Mouse (Mus musculus) adrenal gland (tissue): ENCODE data around the gene Mllt10.
"Not testable (repeated sequence)": the region's sequence is repeated elsewhere in the genome, so short reads cannot be mapped to it uniquely, and the experiment has no call there.

Experiments used
- intact Hi-C: fragments of 180-260 bp; cut with DNase I; formaldehyde crosslinking; loops from one replicate; pipeline ENCODE4 v1.15.1; 2025

Gene Mllt10

DNA sequence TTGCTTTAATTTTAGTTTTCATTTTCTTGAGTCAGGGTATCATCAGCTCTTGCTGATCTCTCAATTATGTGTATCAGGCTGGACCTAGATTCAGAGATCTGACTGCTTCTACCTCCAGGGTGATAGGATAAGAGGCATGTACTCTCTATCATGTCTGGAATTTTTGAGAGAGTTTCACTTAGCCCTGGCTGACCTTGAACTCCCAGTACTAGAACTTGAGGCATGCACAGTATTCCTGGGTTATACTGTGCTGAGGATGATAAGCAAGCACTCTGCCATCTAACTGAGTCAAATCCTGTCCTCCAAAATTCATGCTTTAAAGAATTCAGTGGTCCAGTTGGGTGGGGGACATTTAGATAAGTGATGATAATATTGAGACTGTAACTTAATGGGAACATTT lies 11.4 kb downstream of the Mllt10 start:
- intact Hi-C loops = loop anchor here (5.0 kb wide), 1 partner anchor 46 kb away; no protein-coding TSS in a partner anchor

- intact Hi-C loops = loop anchor here (5.0 kb wide), 1 partner anchor 44 kb away; no protein-coding TSS in a partner anchor
Observed at GRCm38 (mm10) chr2:18068071-18068796, 13.2 kb downstream of the Mllt10 start.

DNA sequence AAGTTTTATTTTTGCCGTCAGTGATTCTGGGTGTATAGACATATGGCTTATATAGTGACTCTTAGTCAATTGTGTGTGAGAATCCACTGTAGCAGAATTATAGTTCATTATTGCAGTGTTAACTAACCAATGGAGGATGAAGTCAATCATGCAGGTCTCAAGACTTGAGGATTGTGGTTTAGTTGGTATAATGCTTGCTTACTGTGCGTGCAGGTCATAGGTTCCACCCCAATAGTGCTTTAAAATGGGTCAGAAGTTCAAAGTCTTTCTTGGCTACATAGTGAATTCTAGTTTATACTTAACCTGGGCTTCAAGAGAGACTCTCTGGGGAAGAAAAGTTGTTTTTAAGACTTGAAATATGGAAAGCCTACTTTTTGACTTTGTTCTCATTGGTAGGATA lies 16.9 kb downstream of the Mllt10 start:
- intact Hi-C loops = no loop called here

DNA sequence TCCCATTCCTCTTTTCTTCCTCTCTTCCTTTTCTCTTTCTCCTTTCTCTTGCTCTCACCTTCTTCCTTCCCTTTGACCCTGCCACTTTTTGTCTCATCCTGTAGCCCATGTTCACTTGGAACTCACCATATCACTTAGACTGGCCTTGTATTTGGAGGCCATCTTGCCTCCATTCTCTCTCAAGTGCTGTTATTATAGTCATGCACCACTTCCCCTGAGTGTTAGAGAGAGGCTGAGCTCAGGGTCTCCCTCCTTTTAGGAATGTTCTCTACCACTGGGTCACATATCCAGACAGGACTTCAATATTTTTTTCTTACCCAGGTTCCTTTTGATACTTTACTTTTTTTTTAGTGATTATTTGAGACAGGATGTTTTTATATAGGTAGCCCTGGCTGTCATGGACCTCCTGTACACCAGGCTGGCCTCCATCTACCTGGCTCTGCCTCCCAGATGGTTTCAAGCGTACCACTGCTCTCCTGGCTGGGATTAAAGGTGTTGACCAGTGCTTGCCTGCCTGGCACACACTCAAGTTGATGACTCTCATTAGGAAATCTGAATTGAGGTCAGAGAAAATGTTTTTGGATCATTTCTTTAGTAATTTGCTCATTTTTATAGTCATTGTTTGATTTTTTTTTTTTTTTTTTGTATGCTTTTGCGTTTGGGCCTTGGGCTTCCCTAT lies 25.3 kb downstream of the Mllt10 start:
- intact Hi-C loops = no loop called here

GRCm38 (mm10) chr2:18087695-18088094 lies 32.7 kb downstream of the Mllt10 start:
- intact Hi-C loops = not testable (repeated sequence)

- intact Hi-C loops = no loop called here
Observed at GRCm38 (mm10) chr2:18093858-18094257, 38.8 kb downstream of the Mllt10 start.

DNA sequence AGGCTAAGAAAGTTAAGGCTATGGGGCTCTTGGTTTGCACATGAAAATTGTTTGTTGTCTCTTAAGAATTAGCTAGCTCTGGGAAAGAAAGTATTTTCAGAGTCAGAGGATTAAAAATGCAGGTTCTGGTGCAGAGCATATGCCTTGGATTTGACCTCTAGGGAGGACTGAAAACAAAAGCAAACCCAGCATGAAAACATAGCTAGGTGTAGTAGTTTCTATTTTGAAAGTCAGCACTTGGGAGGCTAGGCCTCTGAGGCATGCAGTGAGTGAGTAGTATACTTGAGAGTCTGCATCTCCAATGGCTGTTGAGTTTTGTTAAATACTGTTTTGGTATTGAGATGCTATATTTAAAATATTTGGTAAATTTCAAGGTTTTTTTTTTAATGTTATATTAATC lies 39.3 kb downstream of the Mllt10 start:
- intact Hi-C loops = no loop called here

- intact Hi-C loops = no loop called here
Observed at GRCm38 (mm10) chr2:18095804-18096203, 40.8 kb downstream of the Mllt10 start.

DNA sequence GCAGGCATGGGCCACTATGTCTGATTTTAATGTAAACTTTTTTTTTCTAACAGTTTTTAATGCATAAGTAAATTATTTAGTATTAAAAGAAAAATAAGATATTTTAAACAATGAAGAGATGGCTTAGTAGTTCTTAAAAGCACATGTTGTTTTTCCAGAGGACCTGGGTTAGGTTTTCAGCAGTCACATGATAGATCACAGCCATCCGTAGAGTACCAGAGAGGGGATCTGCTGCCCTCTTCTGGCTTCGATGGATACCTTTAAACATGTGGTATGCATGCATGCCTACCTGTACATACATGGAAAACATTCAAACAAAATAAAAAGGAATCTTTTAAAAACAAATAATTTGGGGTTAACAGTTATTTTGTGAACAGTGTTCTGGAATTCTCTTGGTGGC lies 45.9 kb downstream of the Mllt10 start:
- intact Hi-C loops = no loop called here

DNA sequence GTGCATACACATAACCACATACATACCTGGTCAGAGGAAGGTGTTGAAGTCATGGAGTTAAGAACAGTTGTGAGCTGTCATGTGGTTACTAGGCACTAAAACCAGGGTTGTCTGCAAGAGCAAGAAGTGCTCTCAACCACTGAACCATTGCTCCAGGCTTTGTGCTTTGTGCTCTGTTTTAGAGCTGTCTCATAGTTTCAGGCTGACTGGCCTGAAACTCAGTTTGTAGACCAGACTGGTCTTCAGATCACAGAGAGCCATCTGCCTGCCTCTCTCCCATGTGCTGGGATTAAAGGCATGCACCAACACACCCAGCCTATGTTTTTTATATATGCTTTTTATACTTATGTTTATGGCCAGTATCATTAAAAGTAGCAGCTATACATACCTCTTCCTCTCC lies 52.5 kb downstream of the Mllt10 start:
- intact Hi-C loops = no loop called here

DNA sequence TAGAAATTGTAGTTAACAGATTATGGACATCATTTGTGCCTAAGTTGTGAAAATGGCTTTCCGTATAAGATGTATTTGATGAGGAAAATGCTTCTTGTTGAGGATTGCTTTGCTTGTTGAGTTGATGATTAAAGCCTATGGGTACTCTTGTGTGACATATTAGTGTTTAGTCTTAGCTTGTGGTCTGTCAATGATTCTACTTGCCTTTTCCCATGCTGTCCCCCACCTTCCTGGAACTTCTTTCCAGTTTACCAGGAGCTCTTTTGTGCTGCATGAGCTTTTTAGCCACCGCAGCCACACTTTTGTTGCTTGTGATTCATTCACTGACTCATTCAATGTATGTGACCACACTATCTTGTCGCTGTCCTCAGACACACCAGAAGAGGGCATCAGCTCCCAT lies 53.2 kb downstream of the Mllt10 start:
- intact Hi-C loops = no loop called here

- intact Hi-C loops = loop anchor here (5.0 kb wide), 1 partner anchor 44 kb away; no protein-coding TSS in a partner anchor
Observed at GRCm38 (mm10) chr2:18111411-18111810, 56.4 kb downstream of the Mllt10 start.

- intact Hi-C loops = no loop called here
Observed at GRCm38 (mm10) chr2:18116432-18116831, 61.4 kb downstream of the Mllt10 start.

GRCm38 (mm10) chr2:18138131-18138530 lies 83.1 kb downstream of the Mllt10 start:
- intact Hi-C loops = no loop called here

DNA sequence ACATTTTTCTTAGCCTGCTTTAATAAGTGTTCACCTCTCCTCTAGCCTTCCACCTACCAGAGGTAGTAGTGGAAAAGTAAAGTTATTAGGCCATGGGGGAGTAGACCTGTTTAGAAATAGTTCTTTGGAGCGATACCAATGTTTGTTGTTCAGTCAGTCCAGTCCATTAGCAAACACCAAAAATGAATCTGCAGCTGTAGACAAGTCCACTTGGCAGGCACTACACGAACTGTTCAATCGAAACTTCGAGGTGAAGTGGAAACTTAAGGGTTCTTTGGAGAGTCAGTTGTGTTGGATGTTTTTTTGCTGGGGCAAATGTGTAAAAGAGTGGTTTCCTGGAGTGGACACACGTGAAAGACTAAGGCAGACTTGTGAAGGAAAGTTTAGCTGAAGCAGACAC lies 84.6 kb downstream of the Mllt10 start:
- intact Hi-C loops = no loop called here

GRCm38 (mm10) chr2:18156131-18156530 lies 101.1 kb downstream of the Mllt10 start:
- intact Hi-C loops = no loop called here

- intact Hi-C loops = no loop called here
Observed at GRCm38 (mm10) chr2:18159426-18159825, 104.4 kb downstream of the Mllt10 start.

GRCm38 (mm10) chr2:18160992-18161391 lies 106.0 kb downstream of the Mllt10 start:
- intact Hi-C loops = no loop called here

DNA sequence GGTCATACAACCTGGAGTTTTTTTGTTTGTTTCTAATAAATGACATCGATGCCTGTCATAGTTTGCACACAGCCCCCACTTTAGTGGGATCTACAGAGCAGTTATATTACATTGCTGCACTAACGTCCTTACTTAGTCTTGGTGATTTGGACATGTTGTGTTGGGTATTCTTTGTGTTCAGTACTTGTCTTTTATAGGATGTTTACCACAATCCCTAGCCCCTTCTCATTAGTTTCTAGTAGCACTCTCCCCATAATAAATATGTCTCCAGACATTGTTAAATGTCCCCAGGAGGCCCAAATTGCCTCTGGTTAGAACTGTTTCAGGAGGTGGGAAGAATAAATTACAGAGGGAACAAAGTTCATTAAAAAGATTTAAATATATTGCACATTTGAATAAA lies 110.5 kb downstream of the Mllt10 start:
- intact Hi-C loops = no loop called here

- intact Hi-C loops = no loop called here
Observed at GRCm38 (mm10) chr2:18169174-18169948, 114.3 kb downstream of the Mllt10 start.

- intact Hi-C loops = no loop called here
Observed at GRCm38 (mm10) chr2:18175234-18175633, 120.2 kb downstream of the Mllt10 start.

GRCm38 (mm10) chr2:18176235-18176634 lies 121.2 kb downstream of the Mllt10 start:
- intact Hi-C loops = no loop called here
